Mouse (Mus musculus) T-helper 17 cell (primary cell): ENCODE measurements around the gene Fam171a1.
"Not testable (repeated sequence)": the region's sequence is repeated elsewhere in the genome, so short reads cannot be mapped to it uniquely, and the experiment has no call there.

ENCODE experiments used
- in situ Hi-C, 2 experiments: fragments of 300-600 bp; cut with MboI, MseI; formaldehyde crosslinking; loops; 1 replicate in 1 of 2; 2 replicates in 1 of 2; pipeline ENCODE4 v1.15.1; 2025; ENCODE audit warnings: high pct_unique_total_duplicates in 2 of 2

The Fam171a1 gene

DNA sequence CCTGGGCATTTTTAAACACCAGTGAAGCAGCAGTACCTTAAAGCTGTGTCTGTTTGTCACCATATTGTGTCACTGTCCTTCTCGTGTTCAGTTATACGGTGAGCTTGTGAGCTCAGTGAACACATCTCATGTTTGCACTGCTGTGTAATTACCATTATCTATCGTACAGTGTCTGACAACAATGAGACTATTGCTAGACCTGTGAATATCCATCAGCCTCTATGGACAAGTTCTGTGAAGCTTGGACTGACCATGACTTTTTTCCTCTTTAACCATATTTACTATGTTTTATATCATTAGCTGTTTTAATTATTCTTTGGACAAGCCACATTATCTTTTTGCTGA is 55.4 kb downstream of the Fam171a1 start:
- in situ Hi-C loops: loop anchor here in 1 of 2 experiments (5.0 kb wide), 1 partner anchor 92 kb away; no protein-coding TSS in a partner anchor

DNA sequence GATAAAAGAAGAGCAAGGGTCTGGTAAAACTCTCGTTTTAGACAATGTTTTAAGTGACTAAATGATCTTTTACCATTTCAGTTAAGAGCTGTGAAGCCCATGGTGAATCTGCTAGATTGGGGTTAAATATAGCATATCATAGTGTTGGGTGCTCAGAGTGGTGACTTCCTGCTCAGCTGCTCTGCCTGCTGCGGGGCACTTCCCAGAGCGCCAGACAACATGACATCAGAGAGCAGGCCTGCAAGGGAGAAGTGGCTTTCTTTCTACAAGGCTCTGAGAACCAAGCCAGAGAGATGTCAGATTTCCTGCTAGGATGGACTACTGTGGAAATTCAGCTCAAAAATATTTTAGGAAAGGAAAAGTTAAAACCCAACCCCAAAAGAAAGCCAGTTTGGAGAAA is 57.8 kb downstream of the Fam171a1 start:
- in situ Hi-C loops: no loop called here

DNA sequence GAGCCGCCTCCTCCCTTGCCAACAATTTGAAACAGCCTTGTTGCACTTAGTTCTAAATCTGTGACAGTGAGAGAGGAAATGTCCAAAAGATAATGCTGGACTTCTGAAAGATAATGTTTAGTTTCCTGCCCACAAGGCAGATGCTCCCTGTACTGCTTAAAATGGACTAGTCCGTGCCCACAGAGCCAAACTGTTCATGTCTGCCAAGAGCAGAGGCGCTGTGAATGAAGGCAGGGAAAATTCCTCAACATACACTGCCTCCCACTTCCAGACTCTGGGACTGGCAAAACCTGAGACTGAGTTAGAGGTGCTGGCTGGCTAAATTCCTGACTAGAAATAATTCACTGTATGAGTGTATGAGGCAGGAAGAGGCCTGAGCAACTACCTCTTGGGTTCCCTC is 58.6 kb downstream of the Fam171a1 start:
- in situ Hi-C loops: no loop called here

DNA sequence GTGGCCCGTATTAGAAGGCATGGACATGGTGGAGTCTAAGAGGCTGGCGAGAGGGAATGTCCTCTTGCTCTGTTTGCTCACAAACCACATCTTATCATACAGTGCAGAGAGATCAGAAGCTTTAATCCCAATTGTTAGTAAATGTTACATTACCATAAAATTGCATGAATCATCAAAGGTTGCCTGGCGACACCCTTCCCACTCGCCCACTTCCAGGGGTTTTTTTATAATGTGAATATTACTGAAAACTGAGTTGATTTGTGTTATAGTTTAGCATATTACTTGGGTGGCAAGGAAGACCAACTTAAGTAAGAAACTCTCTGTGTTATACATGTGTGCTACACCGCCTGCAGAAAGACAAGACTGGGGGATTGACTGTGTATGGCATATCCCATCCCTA is 60.9 kb downstream of the Fam171a1 start:
- in situ Hi-C loops: no loop called here

DNA sequence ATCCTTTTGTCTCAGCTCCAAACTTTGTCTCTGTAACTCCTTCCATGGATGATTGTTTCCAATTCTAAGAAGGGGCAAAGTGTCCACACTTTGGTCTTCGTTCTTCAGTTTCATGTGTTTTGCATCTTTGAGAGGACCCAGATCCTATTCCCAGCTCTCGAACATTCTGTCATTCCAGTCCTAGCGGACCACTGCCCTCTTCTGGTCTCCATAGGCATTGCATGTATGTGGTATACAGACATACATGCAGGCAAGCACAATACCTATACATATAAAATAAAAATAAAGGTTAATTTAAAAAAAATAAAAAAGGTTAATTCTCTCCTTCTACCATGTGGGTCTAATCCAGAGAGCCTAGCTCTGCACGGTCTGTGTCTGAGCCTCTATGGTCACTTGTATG is 62.0 kb downstream of the Fam171a1 start:
- in situ Hi-C loops: not testable (repeated sequence)

DNA sequence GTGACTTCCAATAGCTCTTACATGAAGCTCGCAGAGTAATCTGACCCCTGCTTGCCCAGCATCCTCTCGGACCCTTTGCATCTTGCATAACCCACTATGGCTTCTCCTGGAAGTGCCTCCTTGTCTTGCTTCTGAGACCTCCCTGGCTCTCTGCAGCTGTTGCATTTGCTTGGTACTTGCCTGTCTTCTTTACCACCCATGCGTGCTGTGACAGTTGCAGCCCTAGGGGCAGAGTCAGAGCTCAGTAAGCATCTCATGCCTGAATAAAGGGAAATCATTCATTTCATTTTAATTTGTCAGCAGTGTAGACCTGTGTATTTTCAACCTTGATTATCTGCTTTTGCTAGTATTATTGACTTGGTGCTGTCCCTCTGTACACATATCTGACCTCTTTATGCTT is 62.7 kb downstream of the Fam171a1 start:
- in situ Hi-C loops: no loop called here

DNA sequence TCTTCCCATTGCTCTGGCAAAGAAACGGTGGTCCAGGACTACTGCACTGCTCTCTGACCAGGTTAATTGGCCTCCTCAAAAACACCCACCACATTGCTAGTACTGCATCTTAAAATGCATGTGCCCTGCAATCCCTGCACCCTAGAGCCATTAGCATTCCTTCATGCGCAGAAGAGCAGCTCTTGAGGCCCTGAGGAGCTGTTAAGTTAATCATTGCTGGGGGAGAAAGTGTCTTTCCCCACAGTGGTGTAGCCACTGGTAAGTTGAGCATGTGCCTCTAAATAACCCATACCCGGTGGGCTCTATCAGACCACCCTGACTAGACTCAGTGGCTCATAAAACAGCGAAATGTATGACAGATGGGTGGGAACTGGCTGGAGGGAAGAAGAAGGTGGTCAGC is 66.5 kb downstream of the Fam171a1 start:
- in situ Hi-C loops: no loop called here

DNA sequence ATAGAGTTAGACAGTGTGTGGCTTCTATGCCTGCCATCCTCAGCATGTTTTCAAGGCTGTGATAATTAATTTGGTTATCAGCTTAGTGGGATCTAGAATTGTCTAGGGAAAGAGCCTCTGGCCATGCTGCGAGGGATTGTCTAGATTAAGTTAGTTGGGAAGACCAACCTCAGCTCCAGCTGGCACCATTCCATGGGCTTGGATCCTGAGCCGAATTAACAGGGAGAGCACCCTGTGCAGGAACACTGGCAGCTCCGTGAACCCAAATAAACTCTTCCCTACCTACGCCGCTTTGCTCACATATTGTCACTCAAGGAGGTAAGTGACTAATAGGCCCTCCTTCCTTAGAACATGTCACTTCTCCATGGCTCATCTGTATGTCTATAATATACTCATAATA is 69.6 kb downstream of the Fam171a1 start:
- in situ Hi-C loops: no loop called here

DNA sequence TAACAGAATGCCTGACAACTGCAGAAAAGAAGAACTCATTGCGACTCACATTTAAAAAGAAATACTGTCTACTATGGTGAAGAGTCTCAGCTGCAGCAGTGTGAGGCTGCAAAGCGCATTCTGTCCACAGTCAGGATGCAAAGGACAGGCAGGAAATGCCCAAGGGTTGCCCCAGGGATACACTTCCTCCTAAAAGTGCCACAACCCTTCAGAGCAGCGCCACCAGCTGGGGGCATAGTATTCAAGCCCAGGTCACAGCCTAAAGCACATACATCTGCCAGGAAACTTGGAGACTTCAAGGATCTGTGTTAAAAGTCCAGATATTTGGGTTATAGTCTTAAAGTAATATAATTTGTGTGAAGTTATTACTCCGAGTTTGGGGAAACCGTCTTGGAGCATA is 71.3 kb downstream of the Fam171a1 start:
- in situ Hi-C loops: no loop called here

DNA sequence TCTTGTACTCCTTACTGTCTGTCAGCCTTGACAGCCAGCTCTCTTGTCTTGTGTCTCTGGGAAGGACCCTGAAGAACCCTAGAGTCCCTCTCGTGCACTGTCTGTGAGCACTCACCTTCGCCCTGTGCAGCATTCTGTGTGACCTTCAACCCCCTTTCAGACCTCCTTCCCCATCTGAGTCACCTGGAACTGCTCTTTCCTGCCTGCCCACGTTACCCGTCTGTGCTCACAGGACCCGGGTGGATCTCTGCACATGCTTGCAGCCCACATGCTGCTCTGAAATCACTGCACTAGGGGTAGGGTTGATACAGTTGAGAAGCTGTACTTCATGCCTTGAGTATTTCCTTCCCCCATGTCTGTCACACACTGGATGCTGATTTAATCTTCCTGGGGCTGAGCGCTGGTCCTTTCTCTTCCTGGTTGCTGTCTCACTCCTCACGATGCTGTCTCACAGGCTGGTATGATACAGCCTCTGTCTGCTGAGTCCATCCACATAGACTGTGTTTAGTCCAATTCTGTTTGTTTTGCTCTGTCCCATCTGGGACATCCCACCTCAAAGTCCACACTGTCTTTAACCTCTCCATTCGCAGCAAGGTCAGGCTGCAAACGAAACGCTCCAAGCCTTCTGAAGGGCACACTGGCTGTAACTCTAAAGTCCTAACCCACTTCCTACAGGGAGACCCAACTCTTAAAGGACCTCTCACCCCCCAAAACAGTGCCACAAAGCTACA is 74.9 kb downstream of the Fam171a1 start:
- in situ Hi-C loops: no loop called here

DNA sequence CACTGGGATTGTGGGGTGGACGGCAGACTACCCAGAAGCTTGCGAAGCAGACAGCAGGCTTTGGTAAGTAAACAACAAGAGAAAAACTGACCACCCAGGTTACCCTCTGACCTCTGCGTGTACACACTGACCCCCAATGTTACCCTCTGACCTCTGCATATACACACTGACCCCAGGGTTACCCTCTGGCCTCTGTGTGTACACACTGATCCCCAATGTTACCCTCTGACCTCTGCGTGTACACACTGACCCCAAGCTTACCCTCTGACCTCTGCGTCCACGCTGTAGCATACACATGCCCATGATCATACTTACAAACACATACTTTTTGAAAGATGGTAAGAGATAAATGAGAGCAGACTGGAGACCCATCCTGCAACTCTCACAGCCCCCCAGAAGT is 77.1 kb downstream of the Fam171a1 start:
- in situ Hi-C loops: no loop called here

DNA sequence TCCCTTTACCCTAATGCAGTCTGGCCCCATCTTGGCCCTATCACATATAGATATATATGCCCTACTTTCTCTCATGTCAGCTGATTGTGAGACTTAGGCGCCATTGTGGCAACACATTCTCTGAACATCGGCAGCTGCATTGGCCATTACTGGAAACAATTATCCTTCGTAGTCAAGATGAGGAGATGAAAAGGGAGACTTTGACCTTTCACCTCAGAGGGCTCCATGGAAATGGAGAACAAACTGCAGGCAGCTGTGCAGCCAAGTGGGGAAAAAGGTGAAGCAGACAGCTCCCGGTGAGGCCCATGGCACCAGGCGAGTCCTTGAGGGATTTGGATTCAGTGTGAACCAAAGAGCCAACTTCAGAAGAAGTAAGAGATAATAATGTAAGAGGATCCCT is 81.5 kb downstream of the Fam171a1 start:
- in situ Hi-C loops: no loop called here

DNA sequence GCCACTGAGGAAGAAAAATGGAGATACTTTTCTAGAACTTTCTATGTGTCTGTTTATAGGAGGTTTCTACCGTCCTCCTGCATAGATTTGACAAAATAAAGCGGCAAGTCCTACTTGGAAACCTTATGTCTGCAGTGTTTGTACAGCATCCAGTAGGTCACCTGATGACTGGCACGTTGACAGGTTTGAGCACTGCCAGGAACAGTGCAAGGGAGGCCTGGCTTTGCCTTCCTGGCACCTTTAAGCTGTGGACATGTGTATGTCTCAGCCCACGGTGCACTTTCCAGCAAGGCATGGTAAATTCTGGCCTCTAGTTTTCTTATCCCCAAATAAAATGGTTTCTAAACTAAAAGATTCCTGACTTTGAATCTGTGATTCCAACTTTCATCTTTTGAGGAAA is 86.4 kb downstream of the Fam171a1 start:
- in situ Hi-C loops: no loop called here

DNA sequence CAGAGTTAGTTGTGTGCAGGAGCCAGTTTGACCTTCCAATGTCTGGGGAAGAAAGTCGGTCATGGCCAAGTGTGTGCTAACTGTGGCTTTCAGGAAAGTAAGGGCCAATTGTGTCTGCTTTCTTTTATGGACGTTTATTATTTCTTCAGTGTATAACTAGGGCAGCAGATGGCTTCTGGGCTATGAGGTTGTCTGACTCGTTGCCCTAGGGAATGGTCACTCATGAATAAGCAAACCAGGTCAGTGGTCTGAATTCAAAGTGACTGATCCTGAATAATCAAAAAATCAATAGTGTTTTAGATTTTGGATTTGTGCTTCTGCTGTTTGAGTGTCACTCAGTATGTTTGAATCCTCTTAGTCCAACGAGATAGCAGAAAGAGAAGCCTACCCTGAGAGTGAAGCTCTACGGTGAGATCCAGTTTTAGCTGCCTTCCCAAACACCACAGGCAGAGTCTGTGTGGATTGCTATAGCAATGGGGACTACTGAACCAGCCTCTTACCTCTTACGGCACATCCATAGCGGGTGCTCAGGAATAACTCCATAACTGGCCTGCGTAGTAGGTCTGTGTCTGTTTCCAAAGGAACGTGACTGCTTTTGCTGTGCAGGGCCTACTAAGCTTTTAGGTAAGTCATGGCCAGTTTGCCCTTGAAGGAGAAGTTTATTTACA is 93.1 kb downstream of the Fam171a1 start:
- in situ Hi-C loops: no loop called here

DNA sequence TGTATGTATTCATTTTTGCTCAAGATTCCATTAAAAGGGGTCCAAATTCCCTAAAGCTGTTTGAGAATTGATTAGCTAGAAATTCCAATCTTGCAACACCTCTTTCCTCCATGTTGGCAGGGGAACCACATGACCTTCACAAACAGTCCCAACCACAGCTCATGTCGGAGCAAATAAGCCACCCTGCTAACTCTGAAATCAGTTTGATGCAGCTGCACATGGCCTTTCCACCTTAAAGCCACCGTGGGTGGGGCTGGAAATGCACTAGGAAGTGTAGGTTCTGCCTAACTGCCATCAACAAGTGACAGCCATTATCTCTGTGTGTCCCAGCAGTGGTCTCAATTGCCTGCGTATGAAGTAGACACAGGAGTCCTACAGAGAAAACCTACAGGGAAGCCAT is 101.5 kb downstream of the Fam171a1 start:
- in situ Hi-C loops: no loop called here

DNA sequence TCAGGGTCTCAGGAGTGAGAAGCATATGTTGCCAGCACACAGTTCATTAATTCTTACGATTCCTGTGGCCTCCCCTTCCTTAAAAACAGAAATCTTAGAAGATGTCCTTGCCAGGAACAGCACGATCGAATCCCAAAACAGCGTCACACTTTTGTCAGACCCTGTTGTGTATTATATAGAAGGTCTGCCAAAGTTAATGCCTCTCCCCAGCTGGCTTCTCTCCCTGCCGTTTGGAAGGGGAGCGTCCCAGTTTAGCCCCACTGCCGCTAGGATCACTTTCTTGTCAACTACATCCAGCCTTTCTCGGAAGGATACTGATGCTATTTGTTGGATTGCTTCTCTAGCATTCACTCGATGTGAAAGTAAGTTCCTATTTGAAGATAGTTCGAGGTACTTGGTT is 102.6 kb downstream of the Fam171a1 start:
- in situ Hi-C loops: no loop called here

DNA sequence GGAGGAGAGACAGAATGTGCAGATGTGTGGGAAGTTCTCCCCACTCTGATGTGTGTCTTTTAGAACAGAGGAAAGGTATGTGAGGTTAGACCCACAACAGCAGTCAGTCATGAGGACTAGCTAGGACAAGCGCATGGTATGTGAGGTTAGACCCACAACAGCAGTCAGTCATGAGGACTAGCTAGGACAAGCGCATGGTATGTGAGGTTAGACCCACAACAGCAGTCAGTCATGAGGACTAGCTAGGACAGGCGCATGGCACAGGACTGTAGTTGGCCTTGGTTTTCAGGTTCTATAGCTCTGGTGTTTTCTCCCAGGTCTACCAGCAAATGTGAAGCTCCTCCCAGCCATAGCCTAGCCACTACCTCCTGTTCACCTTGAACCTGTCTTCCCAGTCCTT is 103.6 kb downstream of the Fam171a1 start:
- in situ Hi-C loops: not testable (repeated sequence)

DNA sequence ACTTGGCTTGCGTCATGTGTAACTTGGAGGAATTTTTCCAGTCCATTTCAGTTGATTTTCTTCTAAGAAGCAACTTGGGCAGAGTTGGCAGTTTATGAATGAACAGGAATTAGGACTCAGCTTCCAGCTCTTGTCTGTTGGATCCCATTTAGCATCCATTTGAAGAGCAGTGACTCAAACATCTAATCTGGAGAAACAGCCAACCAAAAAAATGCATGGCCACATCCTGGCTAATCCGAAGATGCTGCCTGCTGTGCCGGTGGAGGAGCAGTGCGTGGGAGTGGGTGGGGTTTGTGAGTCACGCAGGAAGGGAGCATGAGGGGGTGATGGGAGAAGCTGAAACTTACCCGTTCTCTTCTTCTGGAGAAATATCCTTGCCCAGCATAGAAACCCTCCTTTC is 104.2 kb downstream of the Fam171a1 start:
- in situ Hi-C loops: no loop called here

DNA sequence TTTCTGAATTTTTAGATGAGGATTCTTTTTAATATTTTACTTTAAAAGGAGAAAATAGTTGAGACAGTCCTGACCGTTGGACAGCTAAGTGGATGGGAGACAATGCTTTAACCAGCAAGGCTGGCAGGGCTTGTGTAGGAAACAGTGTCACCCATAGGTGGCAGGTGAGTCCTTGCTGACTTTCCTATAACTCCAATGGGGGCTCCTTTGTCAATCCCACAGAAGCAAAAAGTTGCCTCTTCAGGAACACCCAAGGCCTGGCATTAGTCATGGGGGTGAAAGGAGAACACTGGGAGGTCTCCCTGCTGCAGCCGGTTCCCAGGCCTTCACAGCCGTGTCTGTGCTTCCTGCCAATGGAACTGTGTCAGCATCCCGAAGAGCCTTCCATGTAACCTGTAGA is 114.5 kb downstream of the Fam171a1 start:
- in situ Hi-C loops: no loop called here

DNA sequence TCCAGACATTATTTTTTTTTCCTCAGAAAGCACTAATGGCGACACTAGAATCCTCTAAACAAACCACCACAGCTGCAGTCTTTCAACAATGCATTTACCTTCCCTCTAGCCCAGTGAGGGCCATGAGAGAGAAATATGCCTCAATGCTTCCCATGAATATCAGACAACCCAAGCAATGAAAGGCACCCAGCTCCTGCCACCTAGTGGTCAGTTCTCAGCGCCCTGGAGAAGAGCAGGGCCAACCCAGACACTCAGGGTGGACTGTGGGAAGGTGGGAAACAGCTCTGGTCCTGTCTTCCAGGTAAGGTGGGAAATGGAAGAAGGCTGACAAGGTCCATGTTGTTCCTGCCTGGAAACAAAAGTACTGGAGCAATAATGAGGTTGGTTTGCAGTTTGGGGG is 115.0 kb downstream of the Fam171a1 start:
- in situ Hi-C loops: no loop called here

DNA sequence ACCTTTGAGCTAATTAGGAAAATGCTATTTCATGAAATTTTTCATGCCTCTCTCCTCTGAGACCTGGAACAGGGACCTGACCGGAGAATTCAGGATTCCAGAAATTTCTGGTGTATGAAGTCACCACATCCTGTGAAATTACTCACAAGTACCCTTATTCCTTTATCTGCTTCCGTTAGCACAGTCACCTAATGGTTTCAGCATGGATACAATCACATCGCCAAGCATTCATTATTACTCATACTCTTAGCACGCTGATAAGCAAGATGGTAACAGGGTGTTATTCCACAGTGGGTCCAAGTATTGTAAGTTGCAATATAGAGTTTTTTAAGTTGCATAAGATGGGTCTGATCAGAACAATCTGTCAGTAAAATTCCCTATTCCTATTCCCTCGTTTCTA is 125.2 kb downstream of the Fam171a1 start:
- in situ Hi-C loops: no loop called here

DNA sequence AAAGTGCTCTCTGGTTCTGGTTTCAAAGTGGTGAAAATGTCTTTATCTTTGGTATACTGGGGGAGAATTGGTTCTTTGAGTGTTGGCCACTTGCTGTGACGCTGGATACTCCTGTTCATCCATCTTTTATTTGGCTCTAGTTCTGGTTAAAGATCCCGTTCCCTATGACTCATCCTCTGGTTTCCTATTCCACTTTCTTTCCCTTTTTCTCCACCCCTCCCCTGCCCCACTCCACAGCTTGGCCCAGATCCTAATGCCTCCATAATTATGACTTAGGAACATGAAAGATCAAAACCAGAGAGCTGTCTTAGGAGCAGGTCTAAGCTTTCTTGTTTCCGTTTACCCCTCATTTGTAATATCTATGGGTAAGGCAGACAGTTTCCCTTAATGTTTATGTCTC is 130.2 kb downstream of the Fam171a1 start:
- in situ Hi-C loops: no loop called here

DNA sequence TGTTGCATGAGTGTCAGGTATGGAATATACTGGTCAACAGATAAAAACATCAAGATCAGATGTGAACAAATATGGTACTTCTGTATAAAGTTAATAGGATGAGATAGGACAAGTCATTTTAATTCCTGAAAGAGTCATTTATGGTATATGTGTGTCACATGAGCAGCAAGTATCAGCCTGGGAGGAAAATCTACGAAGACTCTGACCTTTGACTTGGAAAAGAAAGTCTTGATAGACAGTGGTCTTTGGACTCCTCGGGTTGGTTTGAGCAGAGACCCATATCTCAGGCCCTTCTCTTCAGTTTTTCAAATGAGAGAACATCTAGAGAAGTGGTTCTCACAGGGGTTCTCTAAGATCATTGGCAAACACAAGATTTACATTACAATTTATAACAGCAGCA is 137.3 kb downstream of the Fam171a1 start:
- in situ Hi-C loops: no loop called here

DNA sequence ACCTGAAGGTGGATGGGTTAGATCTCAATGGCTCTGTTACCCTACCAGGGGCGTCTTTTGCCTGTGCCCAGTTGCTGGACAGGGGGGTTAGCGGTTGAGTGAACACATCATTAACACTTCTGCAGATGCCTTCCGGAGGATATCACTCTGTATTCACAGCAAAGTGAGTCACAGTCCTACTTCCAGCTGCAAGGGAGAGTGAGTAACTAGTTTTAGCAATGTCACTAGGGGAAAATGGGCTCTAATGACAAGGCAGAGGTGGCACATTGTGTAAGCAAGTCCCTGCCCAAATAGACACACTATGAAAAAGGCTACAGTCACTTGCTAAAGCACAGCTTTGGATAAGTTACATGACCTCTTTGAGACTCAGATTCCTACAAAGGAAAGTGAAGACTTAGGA is 152.4 kb downstream of the Fam171a1 start:
- in situ Hi-C loops: no loop called here
